Mouse (Mus musculus): Measurements from ENCODE around the gene Tiam2. TPM values are rescaled to one million over a fixed set of nuclear protein-coding genes. Genes with fewer than 3 reads are reported as not detected.

Gene Tiam2
- total and polyA plus RNA-seq, 3 experiments, result 0.42 to 1.9 TPM; not detected in 1

DNA sequence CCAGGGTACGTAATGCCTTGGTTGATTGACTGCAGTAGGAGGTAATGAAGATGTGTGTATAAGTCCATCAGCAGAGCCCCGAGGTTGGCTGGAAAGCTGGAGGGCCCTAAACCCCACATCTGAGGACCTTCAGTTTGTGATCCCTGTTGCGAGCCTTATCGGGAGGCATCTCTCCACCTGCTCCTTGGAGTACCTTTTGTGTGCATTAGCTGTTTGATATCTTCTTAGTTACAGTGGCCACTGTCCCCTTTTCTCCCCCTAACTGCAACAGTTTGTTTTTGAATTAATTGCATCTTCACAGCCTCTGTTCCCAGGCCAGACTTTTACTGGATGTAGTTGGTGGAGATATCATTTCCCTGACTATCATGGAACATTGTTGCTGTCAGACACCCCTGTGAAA lies 10.8 kb upstream of the Tiam2 start:
- H3K27ac ChIP-seq (ENCODE audit: control insufficient read depth, low read depth, low read length), result no peak overlapping the region
- TF ChIP-seq JUND (IDR thresholded peaks at IDR 0.05; ENCODE audit: low read depth, low read length), result no peak
- H3K36me3 ChIP-seq (ENCODE audit: control insufficient read depth in 1 of 2, insufficient read depth in 2 of 2, low read length in 2 of 2), result no peaks in the 10 kb centered on the region

GRCm38 (mm10) chr17:3326903-3327279 lies 518 bp downstream of the Tiam2 start:
- TF ChIP-seq JUND (IDR thresholded peaks at IDR 0.05; ENCODE audit: low read depth, low read length) (no peak), ZC3H11A (IDR thresholded peaks at IDR 0.05; ENCODE audit: low read depth, low read length) (no peak), MEF2A (IDR thresholded peaks at IDR 0.05; ENCODE audit: extremely low read depth, insufficient replicate concordance, low read depth, low read length, poor library complexity, severe bottlenecking) (no peak), MXI1 (IDR thresholded peaks at IDR 0.05; ENCODE audit: low read depth, low read length) (no peak), CHD2 (IDR thresholded peaks at IDR 0.05; ENCODE audit: low read length) (no peak), TBP (IDR thresholded peaks at IDR 0.05; ENCODE audit: low read depth, low read length) (no peak), ZNF384 (IDR thresholded peaks at IDR 0.05; ENCODE audit: low read depth, low read length) (no peak), NRF1 (IDR thresholded peaks at IDR 0.05; ENCODE audit: insufficient read depth, low read depth, low read length, poor library complexity, severe bottlenecking) (no peak), USF2 (IDR thresholded peaks at IDR 0.05; ENCODE audit: borderline replicate concordance in 1 of 2, insufficient read depth in 1 of 2, low read depth in 1 of 2, low read length in 2 of 2) (no peak), MAFK (IDR thresholded peaks at IDR 0.05; ENCODE audit: borderline replicate concordance, low read depth, low read length) (no peak), TCF12 (IDR thresholded peaks at IDR 0.05; ENCODE audit: low read depth, low read length) (no peak), POLR2AphosphoS2 (IDR thresholded peaks at IDR 0.05; ENCODE audit: low read length) (no peak), POLR2A (IDR thresholded peaks at IDR 0.05; ENCODE audit: control insufficient read depth in 1 of 2, insufficient read depth in 1 of 2, low read depth in 1 of 2, low read length in 2 of 2, poor library complexity in 1 of 2) (no peak), USF1 (IDR thresholded peaks at IDR 0.05; ENCODE audit: low read depth, low read length) (no peak), ZKSCAN1 (IDR thresholded peaks at IDR 0.05; ENCODE audit: low read depth, low read length) (no peak), KAT2A (conservative IDR thresholded peaks at IDR 0.05; ENCODE audit: low read depth, low read length) (no peak), ETS1 (IDR thresholded peaks at IDR 0.05; ENCODE audit: low read depth, low read length) (no peak), EP300 (IDR thresholded peaks at IDR 0.05; ENCODE audit: low read depth in 1 of 2, low read length in 2 of 2) (no peak), MYB (IDR thresholded peaks at IDR 0.05; ENCODE audit: low read depth, low read length) (no peak), GABPA (IDR thresholded peaks at IDR 0.05; ENCODE audit: low read depth, low read length) (no peak)
- no peak for DNase-seq (ENCODE audit: low read depth, low spot score)
- no peak overlapping the region for H3K27ac ChIP-seq (ENCODE audit: control insufficient read depth, low read depth, low read length)
- no peak overlapping the region for H3K9ac ChIP-seq (ENCODE audit: control insufficient read depth, low read depth, low read length, poor library complexity, severe bottlenecking)
- H3K9me3 ChIP-seq (replicated peaks; ENCODE audit: insufficient read depth, low read length), result no peaks in the 10 kb centered on the region
- H3K79me2 ChIP-seq (ENCODE audit: control insufficient read depth, insufficient read depth, low read length, poor library complexity), result no peaks in the 10 kb centered on the region
- H3K27me3 ChIP-seq (ENCODE audit: control insufficient read depth in 1 of 2, insufficient read depth in 2 of 2, low read length in 2 of 2), result no peaks in the 10 kb centered on the region; a peak in 1 of 4 replicates
- H3K4me1 ChIP-seq (ENCODE audit: control insufficient read depth in 1 of 2, insufficient read depth in 2 of 2, low read length in 2 of 2), result no peaks in the 10 kb centered on the region
- H3K36me3 ChIP-seq (ENCODE audit: control insufficient read depth in 1 of 2, insufficient read depth in 2 of 2, low read length in 2 of 2), result no peaks in the 10 kb centered on the region
- H3K4me3 ChIP-seq (ENCODE audit: control insufficient read depth in 1 of 2, insufficient read depth in 1 of 2, low read depth in 2 of 2, low read length in 2 of 2), result no peak overlapping the region

More for the DNA sequence above, 10.8 kb upstream of the Tiam2 start:
- Histone ChIP-seq H3K4me1 (ENCODE audit: control insufficient read depth in 1 of 2, insufficient read depth in 2 of 2, low read length in 2 of 2) (0 out of 4 replicates have a peak, but pooled peaks cover 0 to 3% of the 10 kb centered on the region in 2 experiments), H3K9me3 (replicated peaks; ENCODE audit: insufficient read depth, low read length) (no peaks in the 10 kb centered on the region), H3K79me2 (ENCODE audit: control insufficient read depth, insufficient read depth, low read length, poor library complexity) (no peaks in the 10 kb centered on the region), H3K27me3 (ENCODE audit: control insufficient read depth in 1 of 2, insufficient read depth in 2 of 2, low read length in 2 of 2) (no peaks in the 10 kb centered on the region), H3K9ac (ENCODE audit: control insufficient read depth, low read depth, low read length, poor library complexity, severe bottlenecking) (no peak overlapping the region), H3K4me3 (ENCODE audit: control insufficient read depth in 1 of 2, insufficient read depth in 1 of 2, low read depth in 2 of 2, low read length in 2 of 2) (no peak overlapping the region)
- no peak for DNase-seq (ENCODE audit: low read depth, low spot score)

Data from MEL (cell line).